Mouse (Mus musculus) liver, postnatal 0 days (tissue): ENCODE measurements around the gene Scamp3. TPM values are rescaled to one million over a fixed set of nuclear protein-coding genes. Genes with fewer than 3 reads are reported as not detected.

Source experiments
- ATAC-seq: fragments of 200-750 bp; cut with Nextera tagmentation; 2 replicates; pipeline ENCODE4 v1.8.0; 2017; ENCODE audit warnings: mild to moderate bottlenecking, moderate library complexity
- DNase-seq: peaks from one replicate; pipeline ENCODE4 v3.0.0-alpha.2; 2016
- H3K27ac ChIP-seq: fragments of 300-500 bp; sonication (generic); 2 replicates; pipeline ENCODE4 v1.5.1; 2014; ENCODE audit warnings: antibody characterized with exemption, moderate library complexity, mild to moderate bottlenecking, low read depth
- H3K27me3 ChIP-seq: fragments of 300-500 bp; sonication (generic); 2 replicates; pipeline ENCODE4 v1.6.1; 2014; ENCODE audit warnings: low read length, control low read depth, mixed read lengths; ENCODE audit not compliant: insufficient read depth
- H3K36me3 ChIP-seq: fragments of 300-500 bp; sonication (generic); replicated peaks from 2 replicates; pipeline ENCODE4 v1.6.1; 2014; ENCODE audit warnings: mild to moderate bottlenecking, control low read depth, low read length, moderate library complexity, mixed read lengths; ENCODE audit not compliant: insufficient read depth
- H3K4me1 ChIP-seq: fragments of 300-500 bp; sonication (generic); 2 replicates; pipeline ENCODE4 v1.6.1; 2014; ENCODE audit warnings: antibody characterized with exemption, mild to moderate bottlenecking, control low read depth; ENCODE audit not compliant: insufficient read depth
- H3K4me2 ChIP-seq: fragments of 300-500 bp; sonication (generic); 2 replicates; pipeline ENCODE4 v1.6.1; 2014; ENCODE audit warnings: low read depth, mild to moderate bottlenecking, low read length, moderate library complexity, mixed read lengths
- H3K4me3 ChIP-seq: fragments of 300-500 bp; sonication (generic); 2 replicates; pipeline ENCODE4 v1.5.1; 2014; ENCODE audit warnings: low read depth, low read length
- H3K9ac ChIP-seq: fragments of 300-500 bp; sonication (generic); replicated peaks from 2 replicates; pipeline ENCODE4 v1.6.1; 2014; ENCODE audit warnings: mild to moderate bottlenecking, moderate library complexity
- H3K9me3 ChIP-seq: fragments of 300-500 bp; sonication (generic); 2 replicates; pipeline ENCODE4 v1.6.1; 2016; ENCODE audit warnings: mild to moderate bottlenecking, control low read depth, low read length, mixed read lengths
- CTCF ChIP-seq: sonication (generic); IDR thresholded peaks from 2 replicates; pipeline ENCODE4 v1.5.1; 2016; ENCODE audit warnings: antibody characterized with exemption, low read depth
- EP300 ChIP-seq: IDR thresholded peaks from 2 replicates; pipeline ENCODE4 v1.6.1; 2016; ENCODE audit warnings: antibody characterized with exemption, low read depth, mild to moderate bottlenecking
- WGBS: fragments of 180-500 bp; shearing (Covaris S2); extraction: QIAGEN DNeasy Blood & Tissue Kit; methylation state at CpG from one replicate; pipeline ENCODE4 v1.1.7; 2014; ENCODE audit not compliant: insufficient replicate concordance; 5-methylcytosine and 5-hydroxymethylcytosine counted together
- polyA plus RNA-seq: library from polyadenylated mRNA; unstranded; fragments of >200 nt; fragmentation: Nextera tagmentation; extraction: Ambion mirVana; gene quantifications from 2 replicates; pipeline ENCODE4 v1.2.1, GENCODE M21; 2015

Gene Scamp3
- polyA plus RNA-seq, 1 experiment from 2014 or later = 52.2 TPM

DNA sequence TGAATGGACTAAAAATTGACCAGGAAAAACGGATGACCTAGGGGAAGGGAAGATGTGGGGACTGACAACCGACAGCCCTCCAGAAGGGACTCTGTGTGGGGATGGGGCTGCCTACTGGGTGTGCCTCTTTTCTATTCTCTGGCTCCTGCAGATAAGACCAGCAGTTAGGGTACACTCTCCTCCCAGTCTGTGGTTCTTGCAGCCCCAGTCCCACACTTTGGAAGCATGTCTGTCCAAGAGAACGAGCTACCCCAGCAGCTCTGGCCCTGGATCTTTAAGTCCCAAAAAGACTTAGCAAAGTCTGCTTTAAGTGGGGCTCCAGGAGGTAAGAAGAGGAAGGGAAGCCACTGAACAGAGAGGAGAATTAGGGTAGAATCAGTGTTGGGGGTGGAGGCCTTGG, 41.3 kb upstream of the Scamp3 start, which contains the start of gene Pklr:
Gene Pklr (plus strand): TSS at position 185 of the 400 bp plus-strand sequence.
- 13% methylated on average over 3 of the region's 3 CpGs for WGBS
- peaks cover 6% of the 10 kb centered on the region; the same call in 1 of the 2 replicates for H3K36me3 ChIP-seq
- H3K9me3 ChIP-seq = no peaks in the 10 kb centered on the region
- no peaks in the 10 kb centered on the region for H3K27me3 ChIP-seq
- H3K9ac ChIP-seq = peak within 1 kb of the TSS; percentile 69
- TF ChIP-seq EP300 (peak; percentile 52; the same call in 1 of the 2 replicates), CTCF (no peak)
- ATAC-seq (peak; percentile 18), DNase-seq (no peak)
- H3K27ac ChIP-seq = peak within 1 kb of the TSS; percentile 91
- peaks cover 42% of the 10 kb centered on the region for H3K4me1 ChIP-seq
- peak within 1 kb of the TSS; percentile 63 for H3K4me3 ChIP-seq
- peak within 1 kb of the TSS; percentile 71 for H3K4me2 ChIP-seq

DNA sequence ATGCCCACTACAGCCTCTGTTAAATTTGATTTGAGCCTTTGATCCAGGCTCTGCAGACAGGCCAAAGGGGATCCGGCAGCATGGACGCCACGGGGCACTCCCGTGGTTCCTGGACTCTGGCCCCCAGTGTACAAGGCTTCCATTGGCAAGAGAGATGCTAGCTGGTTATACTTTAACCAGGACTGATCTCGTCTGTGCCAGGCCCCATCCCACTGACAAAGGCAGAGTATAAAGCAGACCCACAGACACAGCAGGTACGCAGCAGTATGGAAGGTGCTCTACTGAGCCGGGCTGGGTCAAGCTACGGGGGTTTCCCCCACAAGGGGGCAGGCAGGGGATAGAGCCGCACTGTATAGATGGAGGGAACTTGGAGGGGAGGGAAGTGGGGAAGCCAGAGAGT, 40.9 kb upstream of the Scamp3 start:
- WGBS = 18% methylated on average over 9 of the region's 9 CpGs
- H3K27me3 ChIP-seq = no peaks in the 10 kb centered on the region
- peak; percentile 74 for DNase-seq
- H3K9me3 ChIP-seq = no peaks in the 10 kb centered on the region
- H3K27ac ChIP-seq = peak overlapping the region; percentile 91
- TF ChIP-seq CTCF = peak; percentile 66
- 0 out of 2 replicates have a peak, but pooled peaks have one; percentile 2 for TF ChIP-seq EP300
- peaks cover 42% of the 10 kb centered on the region for H3K4me1 ChIP-seq
- H3K4me3 ChIP-seq = peak overlapping the region; percentile 63
- ATAC-seq = peak; percentile 84
- peak overlapping the region; percentile 69 for H3K9ac ChIP-seq
- peaks cover 10% of the 10 kb centered on the region for H3K36me3 ChIP-seq
- H3K4me2 ChIP-seq = peak overlapping the region; percentile 71

DNA sequence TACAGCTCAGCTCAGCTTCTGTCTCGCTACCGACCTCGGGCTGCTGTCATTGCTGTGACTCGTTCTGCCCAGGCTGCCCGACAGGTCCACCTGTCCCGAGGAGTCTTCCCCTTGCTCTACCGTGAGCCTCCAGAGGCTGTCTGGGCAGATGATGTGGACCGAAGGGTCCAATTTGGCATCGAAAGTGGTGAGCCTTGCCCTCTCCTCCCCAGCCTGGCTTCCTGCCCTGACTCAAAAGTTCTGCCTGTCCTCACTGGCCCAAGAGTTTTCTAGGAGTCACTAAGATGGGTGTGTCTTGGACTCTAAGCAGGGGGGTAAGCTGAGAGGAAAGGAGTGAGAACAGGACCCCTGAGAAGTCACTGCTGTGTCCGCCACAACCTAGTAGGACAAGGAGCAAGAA, 32.5 kb upstream of the Scamp3 start:
- 85% methylated on average over 10 of the region's 10 CpGs for whole genome bisulfite sequencing

DNA sequence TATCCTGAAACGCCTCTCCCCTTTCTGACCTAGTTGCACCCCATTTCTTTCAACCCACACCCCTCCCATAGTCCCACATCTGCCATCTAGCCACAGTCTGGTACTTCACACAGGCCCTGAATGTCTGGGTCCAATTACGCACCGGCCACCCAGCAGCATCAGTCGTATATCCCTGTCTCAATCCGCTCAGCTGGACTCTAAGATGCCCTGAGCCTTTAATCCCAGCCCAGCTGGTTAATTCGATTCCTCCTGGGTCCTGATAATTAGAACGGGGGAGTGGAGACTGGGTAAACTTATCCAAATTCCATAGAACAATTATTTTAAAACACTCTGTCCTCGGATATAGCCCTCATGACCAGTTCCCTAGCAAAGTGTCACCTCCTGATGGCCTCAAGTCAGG, 31.7 kb upstream of the Scamp3 start:
- H3K9me3 ChIP-seq = no peaks in the 10 kb centered on the region
- ATAC-seq = no peak
- WGBS = 75% methylated on average over 8 of the region's 8 CpGs
- H3K9ac ChIP-seq = no peak overlapping the region
- no peak overlapping the region for H3K4me2 ChIP-seq
- H3K27me3 ChIP-seq = peaks cover 8% of the 10 kb centered on the region; the same call in 1 of the 2 replicates
- peaks cover 9% of the 10 kb centered on the region; the same call in 1 of the 2 replicates for H3K4me1 ChIP-seq
- TF ChIP-seq EP300 (no peak), CTCF (no peak)
- no peak for DNase-seq
- H3K4me3 ChIP-seq = no peak overlapping the region
- peaks cover 41% of the 10 kb centered on the region for H3K36me3 ChIP-seq
- no peak overlapping the region for H3K27ac ChIP-seq

More for the DNA sequence above, 32.5 kb upstream of the Scamp3 start:
- Histone ChIP-seq H3K27ac (no peak overlapping the region), H3K36me3 (peaks cover 41% of the 10 kb centered on the region), H3K4me1 (peaks cover 9% of the 10 kb centered on the region; the same call in 1 of the 2 replicates), H3K9me3 (no peaks in the 10 kb centered on the region), H3K4me3 (no peak overlapping the region), H3K9ac (no peak overlapping the region), H3K27me3 (peaks cover 5% of the 10 kb centered on the region; the same call in 1 of the 2 replicates), H3K4me2 (no peak overlapping the region)
- TF ChIP-seq EP300 (no peak), CTCF (no peak)
- no peak for ATAC-seq
- DNase-seq = no peak

DNA sequence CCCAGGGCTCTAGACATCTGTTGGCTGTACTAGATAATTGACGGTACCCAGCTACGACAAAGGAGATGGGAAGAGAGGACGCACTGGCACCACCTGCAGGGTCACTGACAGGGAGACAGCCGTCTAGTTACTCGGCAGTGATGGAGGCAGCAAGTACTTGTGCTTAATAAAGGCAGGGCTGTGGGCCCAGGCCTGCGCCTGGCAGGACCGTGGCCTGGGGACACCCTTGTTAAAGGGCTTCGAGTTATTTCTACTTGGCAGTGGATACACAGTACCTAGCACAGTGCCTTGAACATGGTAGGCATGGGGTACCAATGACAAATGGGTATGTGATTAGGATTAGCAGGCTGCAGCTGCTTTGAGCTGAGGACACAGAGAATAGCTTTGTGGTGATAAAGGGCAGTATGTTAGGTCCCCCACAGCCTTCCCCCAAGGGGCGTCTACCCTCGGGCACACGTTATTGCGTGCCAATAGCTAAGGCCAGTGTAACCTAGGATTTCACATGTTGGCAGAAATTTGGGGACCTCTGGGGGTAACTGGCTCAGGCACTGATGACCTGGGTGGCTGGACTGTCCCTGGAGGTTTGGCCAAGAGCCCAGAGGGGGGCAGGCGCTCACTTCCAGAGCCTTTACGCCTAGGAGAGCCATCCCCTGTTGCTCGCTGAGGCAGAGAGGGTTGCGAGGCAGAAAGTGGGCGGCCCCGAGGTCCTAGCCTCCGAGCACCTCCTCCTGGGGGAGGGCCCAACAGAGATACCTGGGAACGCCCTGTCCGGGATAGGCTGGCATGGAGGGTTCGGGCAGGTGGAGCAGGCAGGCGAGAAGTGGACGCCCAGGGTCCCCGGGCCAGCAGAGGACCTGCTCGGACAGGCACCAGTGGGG, 29.9 kb upstream of the Scamp3 start:
- Histone ChIP-seq H3K4me2 (peak overlapping the region; percentile 53), H3K27ac (no peak overlapping the region), H3K27me3 (peaks cover 8% of the 10 kb centered on the region; the same call in 1 of the 2 replicates), H3K4me1 (peaks cover 9% of the 10 kb centered on the region; the same call in 1 of the 2 replicates), H3K4me3 (peak overlapping the region; percentile 0; the same call in 1 of the 2 replicates), H3K36me3 (peaks cover 28% of the 10 kb centered on the region), H3K9ac (no peak overlapping the region), H3K9me3 (no peaks in the 10 kb centered on the region)
- no peak for TF ChIP-seq EP300
- no peak for TF ChIP-seq CTCF
- peak; percentile 69 for DNase-seq
- peak; percentile 81 for ATAC-seq
- WGBS = 22% methylated on average over 26 of the region's 26 CpGs

DNA sequence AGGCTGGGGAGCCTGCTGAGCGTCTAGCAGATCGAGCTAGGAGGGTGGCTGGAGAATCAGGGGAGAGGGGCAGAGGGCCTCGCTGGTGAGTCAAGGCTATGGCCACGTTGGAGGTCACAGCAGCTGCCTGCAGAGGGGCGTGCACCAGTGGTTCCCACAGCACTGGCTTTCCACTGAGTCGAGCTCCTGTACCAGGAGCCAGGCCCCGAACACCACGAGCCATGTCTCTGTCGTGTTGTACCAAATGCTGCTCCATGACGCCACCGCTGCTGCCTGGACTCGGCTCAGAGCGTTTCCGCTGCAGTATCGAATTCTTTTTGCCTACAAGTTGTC, 29.3 kb upstream of the Scamp3 start:
- no peak for TF ChIP-seq EP300
- TF ChIP-seq CTCF = no peak
- Histone ChIP-seq H3K27me3 (peaks cover 8% of the 10 kb centered on the region; the same call in 1 of the 2 replicates), H3K9ac (no peak overlapping the region), H3K27ac (no peak overlapping the region), H3K4me3 (peak overlapping the region; percentile 0; the same call in 1 of the 2 replicates), H3K9me3 (no peaks in the 10 kb centered on the region), H3K4me2 (peak overlapping the region; percentile 53), H3K36me3 (peaks cover 25% of the 10 kb centered on the region), H3K4me1 (peaks cover 9% of the 10 kb centered on the region; the same call in 1 of the 2 replicates)
- WGBS = 8% methylated on average over 14 of the region's 15 CpGs
- peak; percentile 41 for ATAC-seq
- DNase-seq = no peak
